In genomic region chr17:47267843-47268242, GRCm38 (mm10) we compare ENCODE assay signal across 16 mouse cellular contexts.
DNase-seq lines count a peak whose midpoint lies in the region; ATAC-seq and TF ChIP-seq lines count a peak whose summit lies in the region.
"Had no signal": no experiment of that assay in that cellular context is flagged by ENCODE, and none has a peak within 500 bp of the region (broad histone marks: within the 10 kb centered on the region; RNA-seq: fewer than 3 reads in every experiment).

No protein-coding gene starts in this region.

- WGBS in forebrain, postnatal 0 days = 93% methylated on average over 4 of the region's 4 CpGs
- 91% methylated on average over 4 of the region's 4 CpGs for WGBS in forebrain, embryonic 13.5 days
- WGBS in liver, postnatal 0 days (ENCODE audit: insufficient replicate concordance) = 84% methylated on average over 4 of the region's 4 CpGs
- 86% methylated on average over 4 of the region's 4 CpGs for WGBS in liver, embryonic 11.5 days

- no peak overlapping the region for H3K4me3 ChIP-seq in forebrain, postnatal 0 days (ENCODE audit: low read depth, low read length)
- no peak overlapping the region for H3K4me3 ChIP-seq in forebrain, embryonic 13.5 days
- H3K4me3 ChIP-seq in liver, postnatal 0 days (ENCODE audit: low read depth, low read length) = no peak overlapping the region
- no peak overlapping the region for H3K4me3 ChIP-seq in liver, embryonic 11.5 days (ENCODE audit: low read depth, low read length)
- H3K4me3 ChIP-seq: heart, embryonic 10.5 days; midbrain, embryonic 10.5 days had no signal

- H3K27ac ChIP-seq in forebrain, postnatal 0 days (ENCODE audit: low read depth, low read length) = no peak overlapping the region
- H3K27ac ChIP-seq in forebrain, embryonic 13.5 days = no peak overlapping the region
- no peak overlapping the region for H3K27ac ChIP-seq in liver, postnatal 0 days (ENCODE audit: low read depth)
- H3K27ac ChIP-seq in liver, embryonic 11.5 days (ENCODE audit: low read depth, low read length) = no peak overlapping the region
- H3K27ac ChIP-seq: heart, embryonic 10.5 days; midbrain, embryonic 10.5 days had no signal

- no peaks in the 10 kb centered on the region for H3K9me3 ChIP-seq in forebrain, postnatal 0 days (ENCODE audit: low read length)
- peaks cover 4% of the 10 kb centered on the region; the same call in 1 of the 2 replicates for H3K9me3 ChIP-seq in forebrain, embryonic 13.5 days (replicated peaks)
- no peaks in the 10 kb centered on the region for H3K9me3 ChIP-seq in liver, postnatal 0 days (ENCODE audit: low read length)
- no peaks in the 10 kb centered on the region for H3K9me3 ChIP-seq in liver, embryonic 11.5 days (ENCODE audit: control insufficient read depth, low read length)
- H3K9me3 ChIP-seq: heart, embryonic 10.5 days had no signal

- intact Hi-C loops in heart, postnatal 36 days (cut with DNase I) = no loop called here

- H3K9ac ChIP-seq in forebrain, postnatal 0 days = no peak overlapping the region
- H3K9ac ChIP-seq in forebrain, embryonic 13.5 days = no peak overlapping the region
- H3K9ac ChIP-seq in liver, postnatal 0 days (replicated peaks) = no peak overlapping the region
- no peak overlapping the region for H3K9ac ChIP-seq in liver, embryonic 11.5 days (ENCODE audit: low read depth, low read length)

- no peak for TF ChIP-seq EP300 in liver, postnatal 0 days (IDR thresholded peaks at IDR 0.05; ENCODE audit: low read depth)

- ATAC-seq in forebrain, postnatal 0 days = no peak
- ATAC-seq in forebrain, embryonic 13.5 days = no peak
- ATAC-seq in liver, postnatal 0 days = no peak
- ATAC-seq in liver, embryonic 11.5 days (replicated peaks; ENCODE audit: low FRiP score) = no peak
- ATAC-seq: Patski had no signal

- peaks cover 4% of the 10 kb centered on the region; the same call in 1 of the 2 replicates for H3K36me3 ChIP-seq in forebrain, postnatal 0 days (ENCODE audit: insufficient read depth)
- H3K36me3 ChIP-seq in forebrain, embryonic 13.5 days (ENCODE audit: poor library complexity, severe bottlenecking) = peaks cover 16% of the 10 kb centered on the region
- no peaks in the 10 kb centered on the region for H3K36me3 ChIP-seq in liver, postnatal 0 days (replicated peaks; ENCODE audit: insufficient read depth, low read length)
- no peaks in the 10 kb centered on the region for H3K36me3 ChIP-seq in liver, embryonic 11.5 days (ENCODE audit: control insufficient read depth, insufficient read depth, low read length)

- peak; percentile 47 for TF ChIP-seq CTCF in forebrain, postnatal 0 days (IDR thresholded peaks at IDR 0.05; ENCODE audit: low read depth)
- peak; percentile 52 for TF ChIP-seq CTCF in liver, postnatal 0 days (IDR thresholded peaks at IDR 0.05; ENCODE audit: low read depth)

- H3K27me3 ChIP-seq in forebrain, postnatal 0 days (ENCODE audit: insufficient read depth, low read length) = no peaks in the 10 kb centered on the region
- H3K27me3 ChIP-seq in forebrain, embryonic 13.5 days = no peaks in the 10 kb centered on the region
- H3K27me3 ChIP-seq in liver, postnatal 0 days (ENCODE audit: insufficient read depth, low read length) = no peaks in the 10 kb centered on the region
- H3K27me3 ChIP-seq in liver, embryonic 11.5 days (replicated peaks; ENCODE audit: control insufficient read depth, insufficient read depth, low read length) = no peaks in the 10 kb centered on the region
- H3K27me3 ChIP-seq: Patski had no signal

- H3K4me2 ChIP-seq in forebrain, postnatal 0 days (ENCODE audit: low read depth) = no peak overlapping the region
- no peak overlapping the region for H3K4me2 ChIP-seq in forebrain, embryonic 13.5 days
- no peak overlapping the region for H3K4me2 ChIP-seq in liver, postnatal 0 days (ENCODE audit: low read depth, low read length)
- no peak overlapping the region for H3K4me2 ChIP-seq in liver, embryonic 11.5 days

- DNase-seq in forebrain, postnatal 0 days = no peak
- no peak for DNase-seq in liver, postnatal 0 days
- no peak for DNase-seq in liver, embryonic 11.5 days (ENCODE audit: low spot score)
- peak; percentile 80 for DNase-seq in ZHBTc4 (ENCODE audit: low read depth, low spot score)
- DNase-seq in naive thymus-derived CD4-positive, alpha-beta T cell, adult 2 months (ENCODE audit: low read depth) = peak; percentile 19
- DNase-seq in frontal cortex, postnatal 10 days (ENCODE audit: low spot score in 2 of 2) = no peak
- no peak for DNase-seq in heart, postnatal 36 days
- DNase-seq: adrenal gland, postnatal 10 days; cerebellum, adult 11-12 months; heart, postnatal 4 days; kidney, adult 8-10 months; lung, adult 2 months had no signal

- no peaks in the 10 kb centered on the region for H3K4me1 ChIP-seq in forebrain, postnatal 0 days (ENCODE audit: insufficient read depth)
- H3K4me1 ChIP-seq in forebrain, embryonic 13.5 days = no peaks in the 10 kb centered on the region
- H3K4me1 ChIP-seq in liver, postnatal 0 days (ENCODE audit: insufficient read depth) = no peaks in the 10 kb centered on the region
- H3K4me1 ChIP-seq in liver, embryonic 11.5 days (replicated peaks; ENCODE audit: control insufficient read depth, insufficient read depth, low read length) = peaks cover 8% of the 10 kb centered on the region
- H3K4me1 ChIP-seq: midbrain, embryonic 10.5 days had no signal

Comparison
In these comparisons a context has a peak if more than half of its experiments do, and no peak if none do; other contexts are left out.
1. DNase-seq: peak in ZHBTc4 (single experiment) and naive thymus-derived CD4-positive, alpha-beta T cell, adult 2 months (single experiment); none in forebrain, postnatal 0 days (single experiment), liver, postnatal 0 days (single experiment), liver, embryonic 11.5 days (single experiment), frontal cortex, postnatal 10 days (0 of 2) and heart, postnatal 36 days (0 of 2).